Mouse (Mus musculus) brain, embryonic 14.5 days (tissue): ENCODE data around the gene Pcyt1a. TPM values are rescaled to one million over a fixed set of nuclear protein-coding genes. Genes with fewer than 3 reads are reported as not detected.

Source experiments
- DNase-seq: peaks from one replicate; pipeline ENCODE4 v3.0.0-alpha.2; 2011; ENCODE audit warnings: low read depth
- CTCF ChIP-seq: fragments of 200-500 bp; IDR thresholded peaks from 2 replicates; pipeline ENCODE4 v1.5.1; 2012; ENCODE audit warnings: inconsistent platforms, mild to moderate bottlenecking, moderate library complexity, borderline replicate concordance; ENCODE audit not compliant: insufficient read depth, insufficient read length; ENCODE audit errors: extremely low read depth
- POLR2A ChIP-seq: fragments of 200-500 bp; IDR thresholded peaks from 2 replicates; pipeline ENCODE4 v1.6.1; 2012; ENCODE audit warnings: mild to moderate bottlenecking, inconsistent platforms, borderline replicate concordance; ENCODE audit not compliant: poor library complexity, insufficient read depth, insufficient read length, severe bottlenecking; ENCODE audit errors: extremely low read depth
- polyA plus RNA-seq: library from polyadenylated mRNA; depleted of rRNA; stranded (reverse); fragments of >200 nt; gene quantifications from 2 replicates; pipeline ENCODE4 v1.2.3, GENCODE M21; 2012; rRNA removed

Gene Pcyt1a
- 28.1 and 37.2 TPM in 2 replicates for polyA plus RNA-seq

- TF ChIP-seq CTCF: no peak
- TF ChIP-seq POLR2A: peak; percentile 54; the same call in 1 of the 2 replicates
- DNase-seq: peak; percentile 98
These were observed at the start of gene Pcyt1a for GRCm38 (mm10) chr16:32430474-32431046. Pcyt1a (plus strand) TSS chr16:32430921.

GRCm38 (mm10) chr16:32382901-32383300 lies 47.8 kb upstream of the Pcyt1a start:
- DNase-seq: no peak
- TF ChIP-seq CTCF: no peak
- TF ChIP-seq POLR2A: no peak

GRCm38 (mm10) chr16:32384885-32385284 lies 45.8 kb upstream of the Pcyt1a start:
- DNase-seq: no peak
- no peak for TF ChIP-seq CTCF
- no peak for TF ChIP-seq POLR2A

- no peak for DNase-seq
- TF ChIP-seq CTCF: no peak
- TF ChIP-seq POLR2A: no peak
These were observed 43.9 kb upstream of the Pcyt1a start for GRCm38 (mm10) chr16:32386826-32387225.

- TF ChIP-seq POLR2A: no peak
- TF ChIP-seq CTCF: no peak
- DNase-seq: no peak
These were observed 41.7 kb upstream of the Pcyt1a start for GRCm38 (mm10) chr16:32389049-32389448.

GRCm38 (mm10) chr16:32389841-32390240 lies 40.9 kb upstream of the Pcyt1a start:
- no peak for DNase-seq
- TF ChIP-seq CTCF: no peak
- no peak for TF ChIP-seq POLR2A

GRCm38 (mm10) chr16:32390882-32391281 lies 39.8 kb upstream of the Pcyt1a start:
- no peak for TF ChIP-seq POLR2A
- no peak for TF ChIP-seq CTCF
- DNase-seq: no peak

GRCm38 (mm10) chr16:32395679-32396540 lies 34.8 kb upstream of the Pcyt1a start:
- TF ChIP-seq CTCF (no peak), POLR2A (no peak)
- DNase-seq: no peak

GRCm38 (mm10) chr16:32396541-32396835 lies 34.2 kb upstream of the Pcyt1a start:
- TF ChIP-seq CTCF (no peak), POLR2A (no peak)
- no peak for DNase-seq

- DNase-seq: no peak
- TF ChIP-seq POLR2A (no peak), CTCF (no peak)
These were observed 32.5 kb upstream of the Pcyt1a start for GRCm38 (mm10) chr16:32398206-32398605.

- no peak for DNase-seq
- TF ChIP-seq POLR2A (no peak), CTCF (no peak)
These were observed 30.5 kb upstream of the Pcyt1a start, which contains the start of gene Tm4sf19 for GRCm38 (mm10) chr16:32400267-32400666. Tm4sf19 (plus strand) TSS chr16:32400506.
